Mouse (Mus musculus) embryo, embryonic 10.5 days (tissue): Measurements from ENCODE around the gene Gm1330.
"Not testable (repeated sequence)": the region's sequence is repeated elsewhere in the genome, so short reads cannot be mapped to it uniquely, and the experiment has no call there.

Experiments used
- DNase-seq: peaks from one replicate; pipeline ENCODE4 v3.0.0-alpha.2; 2015; ENCODE audit warnings: low spot score

Gene Gm1330

GRCm38 (mm10) chr2:149003151-149003550 is at the start of gene Gm1330:
Gene Gm1330 (minus strand): TSS chr2:149003251.
- DNase-seq = no peak

- not testable (repeated sequence) for DNase-seq
Measured at GRCm38 (mm10) chr2:149017137-149017536, 14.1 kb upstream of the Gm1330 start, which contains the start of gene Gm10750. Gene Gm10750 (minus strand): TSS chr2:149017237.

GRCm38 (mm10) chr2:149004826-149005225 is 1.8 kb upstream of the Gm1330 start:
- DNase-seq = no peak

GRCm38 (mm10) chr2:148995133-148995532 is 7.9 kb downstream of the Gm1330 start:
- no peak for DNase-seq
